Mouse (Mus musculus) adrenal gland, adult 8-10 months (tissue): Measurements from ENCODE around the gene Gm10577. TPM values are rescaled to one million over a fixed set of nuclear protein-coding genes. Genes with fewer than 3 reads are reported as not detected.

Source experiments
- DNase-seq: peaks from one replicate; pipeline ENCODE4 v3.0.0; 2022
- total RNA-seq, 4 experiments: library from RNA; stranded (reverse); gene quantifications; 2 replicates each; pipeline ENCODE4 v1.2.4; 2022

The Gm10577 gene
- total RNA-seq, 4 experiments from 2014 or later: not detected

DNA sequence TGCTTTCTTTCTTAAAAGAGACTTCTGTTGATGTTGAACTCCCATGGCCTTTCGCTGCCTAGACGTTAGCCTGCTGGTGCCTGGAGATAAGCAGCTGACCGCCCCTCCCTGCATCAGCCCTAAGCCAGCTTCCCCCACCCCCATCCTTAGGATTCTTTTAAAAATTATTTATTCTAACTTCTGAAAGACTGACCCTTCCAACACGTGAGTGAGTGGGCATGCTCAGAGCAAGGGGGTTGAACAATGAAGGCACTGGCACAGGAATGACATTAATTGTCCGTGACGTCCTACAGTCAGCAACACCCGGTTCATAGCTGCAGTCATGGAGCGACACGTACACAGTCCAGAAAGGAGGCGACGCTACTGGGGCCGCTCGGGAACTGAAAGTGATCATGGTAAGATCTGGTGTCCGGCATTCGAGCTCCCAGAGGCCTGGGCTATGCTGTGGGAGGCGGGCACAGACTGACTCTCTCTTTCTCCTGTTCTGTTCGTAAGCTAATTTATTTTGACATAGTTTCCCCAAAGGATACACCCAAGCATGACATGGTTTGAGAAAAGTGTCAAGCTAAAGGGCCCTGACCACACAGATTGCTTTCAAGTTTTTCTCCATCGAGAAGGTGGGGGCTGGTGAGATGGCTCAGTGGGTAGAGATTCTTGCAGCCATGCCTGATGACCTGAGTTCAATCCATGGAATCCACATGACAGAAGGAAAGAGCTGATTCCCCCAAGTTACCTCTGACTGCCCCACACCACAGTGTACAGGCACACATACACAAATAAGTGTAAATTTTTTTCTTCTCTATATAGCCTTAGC lies 25.8 kb downstream of the Gm10577 start:
- no peak for DNase-seq

- no peak for DNase-seq
Observed at GRCm38 (mm10) chr4:100992086-100992485, 28.4 kb downstream of the Gm10577 start.

DNA sequence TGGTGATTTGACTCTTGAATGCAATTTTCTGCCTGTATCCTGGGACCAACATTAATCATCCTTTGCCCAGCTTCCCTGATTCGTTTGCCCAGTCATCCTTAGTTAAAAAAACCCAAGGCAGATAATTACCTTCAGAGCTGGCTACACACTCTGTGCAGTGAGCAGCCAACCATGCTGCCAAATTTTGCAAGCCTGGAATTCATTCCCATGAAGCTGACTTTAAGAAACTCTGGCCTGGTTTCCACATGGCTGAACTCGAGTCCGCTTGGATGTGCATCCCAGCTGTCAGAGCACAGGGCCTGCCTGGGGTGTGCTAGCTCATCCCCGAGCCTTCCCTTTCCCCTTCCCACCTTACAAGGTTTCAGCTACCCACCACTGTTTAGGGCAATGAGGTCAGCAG lies 29.5 kb downstream of the Gm10577 start:
- no peak for DNase-seq

DNA sequence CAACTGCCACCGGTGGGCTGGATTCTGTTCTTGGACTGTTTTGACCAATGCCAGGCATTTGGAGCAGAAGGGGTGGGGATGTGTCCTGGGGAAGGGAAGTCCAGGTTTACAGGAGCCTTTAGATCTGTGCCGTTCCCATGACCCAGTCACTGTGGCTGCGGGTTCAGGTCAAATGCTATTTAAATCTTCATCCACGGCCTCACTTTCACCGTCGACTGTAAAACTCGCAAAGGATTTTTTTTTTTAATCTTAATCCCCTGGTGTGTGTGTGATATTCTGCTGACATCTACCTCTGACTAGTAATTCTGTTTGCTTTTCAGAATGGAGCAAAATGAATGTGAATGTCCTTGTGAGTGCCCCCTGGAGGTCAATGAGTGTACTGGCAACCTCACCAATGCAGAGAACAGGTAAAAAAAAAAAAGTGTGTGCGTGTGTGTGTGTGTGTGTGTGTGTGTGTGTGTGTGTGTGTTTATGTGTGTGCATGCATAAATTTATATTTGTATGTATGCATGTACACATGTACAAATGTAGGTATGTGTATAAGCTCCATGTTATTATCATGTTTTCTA lies 32.2 kb downstream of the Gm10577 start:
- DNase-seq: no peak

GRCm38 (mm10) chr4:100987187-100987586 lies 33.3 kb downstream of the Gm10577 start:
- DNase-seq: no peak

- no peak for DNase-seq
Observed at GRCm38 (mm10) chr4:100977522-100977921, 43.0 kb downstream of the Gm10577 start.

DNA sequence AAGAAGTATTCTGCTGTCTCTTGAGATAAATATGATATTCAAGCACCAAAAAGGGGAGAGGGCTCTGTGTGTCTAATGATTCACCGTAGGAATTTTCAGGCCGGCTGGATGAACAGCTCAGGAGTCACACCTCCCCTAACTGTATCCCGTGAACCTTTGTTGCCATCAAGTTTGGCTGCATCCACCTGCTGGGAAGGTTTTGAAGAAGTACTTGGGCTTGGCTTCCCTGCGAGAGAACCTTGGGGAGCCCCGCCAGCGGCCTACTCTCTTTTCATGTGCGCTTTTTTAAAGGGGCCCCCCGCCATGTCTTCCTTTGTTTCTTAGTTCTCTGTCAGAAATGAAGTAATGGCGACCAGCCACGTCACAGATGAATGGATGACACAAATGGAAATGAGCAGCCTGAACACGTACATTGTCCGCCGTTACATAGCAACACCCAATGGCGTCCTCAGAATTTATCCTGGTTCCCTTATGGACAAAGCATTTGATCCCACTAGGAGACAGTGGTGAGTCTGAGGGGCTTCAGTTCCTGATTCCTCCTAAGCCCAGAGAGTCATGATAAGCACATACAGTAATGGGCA lies 46.0 kb downstream of the Gm10577 start:
- DNase-seq: no peak

DNA sequence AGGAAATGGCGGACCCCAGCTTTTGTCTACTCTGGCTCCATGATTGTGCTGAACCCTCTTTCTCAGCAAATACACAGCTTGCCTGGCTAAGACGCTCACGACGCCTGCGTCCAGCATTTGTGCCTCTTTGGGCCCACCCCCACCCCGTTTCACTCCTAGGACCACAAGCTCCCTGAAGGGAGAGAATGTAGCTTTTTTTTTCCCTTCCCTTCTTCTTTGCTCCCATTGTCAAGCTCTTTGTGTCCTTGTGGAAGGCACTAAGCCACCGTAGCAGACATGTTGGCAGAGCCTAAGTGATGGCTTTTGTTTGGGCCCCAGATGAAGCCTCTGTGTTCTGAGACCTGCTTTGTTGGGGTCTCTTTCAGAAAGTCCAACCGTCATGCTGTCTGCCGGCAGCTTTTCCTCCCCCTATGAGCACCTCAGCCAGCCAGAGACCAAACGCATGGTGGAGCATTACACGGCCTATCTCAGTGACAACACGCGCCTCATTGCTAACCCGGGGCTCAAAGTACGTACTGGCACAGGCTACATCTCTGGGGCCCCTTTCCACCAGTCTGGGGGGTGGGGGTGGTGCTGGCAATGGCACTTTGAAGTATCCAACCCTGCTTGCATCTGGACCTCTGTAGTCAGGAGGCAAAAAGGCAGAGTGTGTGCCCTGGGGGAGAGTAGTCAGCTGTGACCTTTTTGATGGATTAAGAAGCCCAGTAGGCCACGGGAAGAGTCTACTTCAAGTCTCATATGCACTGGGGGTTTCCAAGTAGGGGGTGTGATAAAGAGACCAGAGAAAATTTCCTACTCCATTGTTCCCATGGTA lies 46.6 kb downstream of the Gm10577 start:
- DNase-seq: no peak

Other genes starting within 250 kb of the Gm10577 start
- gene Cachd1, start 244.0 kb downstream of the Gm10577 start, total RNA-seq: 10 to 100 TPM; 12.4 to 15.3 (median 13.5) TPM
- gene Raver2, start 48.3 kb upstream of the Gm10577 start, total RNA-seq: 1 to 10 TPM; 4.6 to 5.9 (median 5.2) TPM
- 100 to 1,000 TPM; 124 to 155 (median 151) TPM for gene Jak1, start 244.6 kb upstream of the Gm10577 start, total RNA-seq